Mouse (Mus musculus): ENCODE measurements around the gene Omt2a.
"Not testable (repeated sequence)": the region's sequence is repeated elsewhere in the genome, so short reads cannot be mapped to it uniquely, and the experiment has no call there.

Gene Omt2a

GRCm38 (mm10) chr9:78314696-78315095 lies at the start of gene Omt2a:
Gene Omt2a, minus strand, starts transcription at chr9:78314796.
- in situ Hi-C loops (cut with MseI, MboI) = no loop called here

GRCm38 (mm10) chr9:78363374-78363773 lies 48.8 kb upstream of the Omt2a start:
- in situ Hi-C loops (cut with MseI, MboI) = no loop called here

DNA sequence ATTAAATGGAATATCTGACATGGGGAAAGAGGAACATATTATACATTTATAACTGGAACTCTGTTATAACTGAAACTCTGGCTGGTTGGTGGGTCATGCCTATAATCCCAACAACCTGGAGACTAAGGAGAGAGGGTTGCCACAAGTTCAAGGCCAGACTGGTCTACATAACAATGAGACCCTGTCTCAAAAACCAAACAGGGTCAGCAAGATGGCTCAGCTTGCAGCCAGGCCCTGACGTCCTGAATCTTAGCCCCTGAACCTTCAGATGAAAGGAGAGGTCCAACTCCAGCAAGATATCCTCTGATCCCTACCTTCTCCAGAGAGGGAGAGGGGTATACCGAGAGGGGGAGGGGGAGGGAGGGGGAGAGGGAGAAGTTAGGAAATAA lies 45.9 kb upstream of the Omt2a start:
- in situ Hi-C loops (cut with MseI, MboI) = no loop called here

DNA sequence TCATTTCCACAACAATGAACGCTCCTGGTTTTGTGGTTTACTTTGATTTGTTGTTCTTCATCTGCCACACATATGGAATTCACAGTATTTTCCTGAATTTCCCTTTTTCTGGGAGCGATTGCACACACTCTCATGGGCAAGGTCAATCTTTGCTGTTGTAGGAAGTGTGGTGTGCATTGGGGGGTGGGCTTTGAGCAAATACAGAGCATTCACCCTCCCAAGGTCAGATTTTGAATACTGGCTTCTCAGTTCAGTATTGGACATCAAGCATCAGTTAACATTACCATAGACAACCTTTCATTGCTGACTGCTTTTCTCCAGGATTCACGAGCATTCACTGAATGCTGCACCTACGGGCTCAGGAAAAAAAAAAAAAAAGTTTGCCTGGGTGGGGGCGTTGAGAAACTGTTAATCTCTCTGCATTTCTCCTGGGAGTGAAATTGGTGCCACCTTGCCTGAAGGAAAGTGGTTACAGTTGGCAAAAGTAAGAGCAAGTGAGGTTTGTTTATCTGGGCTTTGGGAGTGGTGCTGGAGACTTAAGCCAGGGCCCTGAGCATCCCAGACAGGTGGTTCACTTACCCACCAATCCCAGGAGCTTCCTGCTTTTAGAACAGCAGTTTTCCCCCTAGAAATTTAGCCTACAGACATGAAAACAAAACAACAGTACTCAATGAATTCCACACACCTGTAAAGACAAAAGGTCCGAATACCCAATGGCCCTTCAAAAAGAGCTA lies 45.3 kb upstream of the Omt2a start:
- in situ Hi-C loops (cut with MseI, MboI) = loop anchor here in 1 of 2 experiments (5.0 kb wide), 1 partner anchor 32 kb away; no protein-coding TSS in a partner anchor

GRCm38 (mm10) chr9:78358053-78358452 lies 43.5 kb upstream of the Omt2a start:
- in situ Hi-C loops (cut with MseI, MboI) = loop anchor here in 1 of 2 experiments (5.0 kb wide), 1 partner anchor 34 kb away; no protein-coding TSS in a partner anchor

DNA sequence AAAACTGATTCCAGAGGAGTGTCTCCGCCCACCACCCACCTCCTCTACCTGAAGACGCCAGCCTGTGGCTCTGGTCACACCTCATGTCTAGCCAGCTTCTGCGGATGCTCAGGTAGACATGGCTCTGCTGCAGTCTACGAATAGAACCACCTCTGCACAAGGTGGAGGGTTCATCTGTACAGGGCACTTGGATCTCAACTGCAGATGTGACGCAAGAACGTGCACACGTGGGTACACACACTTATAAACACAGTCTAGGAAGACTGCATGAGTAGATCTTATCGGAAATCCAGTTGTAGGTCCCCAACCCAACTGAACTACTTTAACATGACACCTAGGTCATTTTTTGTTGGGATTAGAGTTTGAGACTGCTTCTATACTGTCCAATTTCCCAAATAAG lies 41.0 kb upstream of the Omt2a start, which contains the start of gene Gsta2:
Gene Gsta2 (minus strand): TSS at position 178 of the 400 bp plus-strand sequence.
- in situ Hi-C loops (cut with MseI, MboI) = loop anchor here in 1 of 2 experiments (5.0 kb wide), 1 partner anchor 37 kb away; no protein-coding TSS in a partner anchor

- in situ Hi-C loops (cut with MseI, MboI) = loop anchor here in 1 of 2 experiments (5.0 kb wide), 1 partner anchor 37 kb away; no protein-coding TSS in a partner anchor
These were observed 40.3 kb upstream of the Omt2a start for GRCm38 (mm10) chr9:78354665-78355578.

- in situ Hi-C loops (cut with MseI, MboI) = no loop called here
These were observed 37.1 kb upstream of the Omt2a start for GRCm38 (mm10) chr9:78351504-78352220.

GRCm38 (mm10) chr9:78350007-78350406 lies 35.4 kb upstream of the Omt2a start:
- in situ Hi-C loops (cut with MseI, MboI) = not testable (repeated sequence)

- in situ Hi-C loops (cut with MseI, MboI) = not testable (repeated sequence)
These were observed 34.5 kb upstream of the Omt2a start for GRCm38 (mm10) chr9:78349141-78349540.

DNA sequence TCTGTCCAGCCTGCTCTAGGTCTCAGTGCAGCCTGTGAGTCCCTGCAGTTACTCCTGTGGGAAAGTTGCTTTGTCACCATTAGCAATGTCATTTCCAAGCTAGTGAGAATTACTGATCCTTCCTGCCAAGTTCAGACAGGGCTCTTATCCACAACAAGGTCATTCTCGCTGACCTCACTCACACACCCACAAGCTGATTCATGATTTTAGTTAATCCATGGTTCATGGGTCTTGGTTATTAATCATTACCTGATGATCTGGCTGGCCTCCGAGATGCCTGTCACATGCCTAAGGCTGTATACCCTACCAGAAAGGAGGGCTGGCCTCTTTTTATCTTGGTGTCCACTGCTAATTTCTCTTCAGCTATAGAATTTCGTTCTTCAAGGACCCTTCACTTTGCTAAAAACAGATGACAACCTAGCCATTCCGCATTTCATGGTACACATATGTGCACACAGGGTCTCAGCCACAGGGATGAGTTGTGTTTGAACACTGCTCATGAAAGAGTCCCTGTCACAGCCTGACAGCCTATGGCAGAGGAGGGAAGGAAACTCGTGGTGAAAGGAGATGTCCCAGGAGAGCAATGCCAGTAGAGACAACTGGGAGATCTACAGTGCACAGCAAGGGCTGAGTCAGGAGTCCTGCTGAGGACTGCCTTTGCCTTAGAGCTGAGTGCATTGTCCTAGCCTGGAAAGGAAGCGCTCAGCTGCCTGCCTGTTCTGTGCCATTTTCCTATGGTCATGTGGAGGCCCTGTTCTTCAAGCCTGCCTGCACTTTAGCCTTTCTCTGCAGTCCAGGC lies 33.8 kb upstream of the Omt2a start:
- in situ Hi-C loops (cut with MseI, MboI) = not testable (repeated sequence)

GRCm38 (mm10) chr9:78347004-78347403 lies 32.4 kb upstream of the Omt2a start:
- in situ Hi-C loops (cut with MseI, MboI) = no loop called here

DNA sequence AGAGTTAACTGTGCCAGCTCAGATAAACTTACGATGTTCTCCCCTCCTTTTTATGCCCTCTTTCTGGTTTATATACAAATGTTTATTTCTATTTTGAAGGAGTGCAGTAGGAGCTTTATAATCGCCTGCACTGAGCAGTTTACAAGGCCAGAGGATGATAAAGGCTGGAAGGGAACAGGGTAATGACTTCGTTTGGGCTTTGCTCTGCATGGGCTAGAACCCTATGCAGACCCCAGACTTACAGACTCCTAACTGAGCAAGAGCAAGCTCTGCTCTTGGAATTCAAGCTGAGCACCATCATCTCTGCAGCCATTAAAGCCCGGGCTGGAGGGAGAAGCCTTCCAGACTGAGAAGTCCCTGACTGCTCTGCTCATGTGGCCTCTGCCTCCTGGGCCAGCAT lies 30.6 kb upstream of the Omt2a start:
- in situ Hi-C loops (cut with MseI, MboI) = not testable (repeated sequence)

DNA sequence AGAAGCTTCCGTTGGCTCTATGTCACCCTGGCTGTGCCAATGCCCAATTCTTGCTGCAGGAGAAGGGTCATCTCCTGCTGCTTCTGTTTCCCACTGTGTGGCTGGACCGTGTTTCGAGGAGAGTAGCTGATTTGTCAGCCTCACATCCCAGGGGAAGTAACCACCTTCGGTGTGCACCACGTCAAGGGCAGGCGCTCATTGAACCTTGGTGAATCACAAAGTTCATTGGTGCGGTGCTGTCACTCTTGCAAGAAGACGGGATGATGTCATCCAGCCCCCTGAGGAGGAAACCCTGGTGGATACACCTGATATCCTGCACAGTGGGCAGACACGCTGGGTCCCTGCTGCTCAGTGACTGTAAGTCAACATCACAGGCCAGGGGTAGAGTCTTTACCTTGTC lies 28.5 kb upstream of the Omt2a start:
- in situ Hi-C loops (cut with MseI, MboI) = not testable (repeated sequence)

- in situ Hi-C loops (cut with MseI, MboI) = not testable (repeated sequence)
These were observed 27.9 kb upstream of the Omt2a start for GRCm38 (mm10) chr9:78342494-78342893.

DNA sequence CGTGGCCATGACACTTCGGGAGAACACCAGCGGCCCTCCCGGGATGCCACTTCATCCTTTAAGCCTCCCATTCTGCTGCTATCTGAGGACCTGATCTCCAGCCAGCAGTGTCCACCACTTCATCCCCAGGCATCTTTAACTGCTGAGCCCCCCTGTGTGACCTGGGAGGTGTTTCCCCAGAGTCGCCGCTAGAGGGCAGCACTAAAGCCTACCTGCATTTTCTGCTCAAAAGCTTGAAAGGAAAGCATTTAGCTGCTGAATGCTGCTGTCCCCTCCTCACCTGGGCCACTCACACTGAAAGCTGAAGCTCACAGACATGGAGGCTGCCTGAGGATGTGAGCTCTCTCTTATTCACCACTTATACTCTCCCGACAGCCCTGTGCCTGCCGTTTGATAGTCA lies 25.7 kb upstream of the Omt2a start:
- in situ Hi-C loops (cut with MseI, MboI) = not testable (repeated sequence)

DNA sequence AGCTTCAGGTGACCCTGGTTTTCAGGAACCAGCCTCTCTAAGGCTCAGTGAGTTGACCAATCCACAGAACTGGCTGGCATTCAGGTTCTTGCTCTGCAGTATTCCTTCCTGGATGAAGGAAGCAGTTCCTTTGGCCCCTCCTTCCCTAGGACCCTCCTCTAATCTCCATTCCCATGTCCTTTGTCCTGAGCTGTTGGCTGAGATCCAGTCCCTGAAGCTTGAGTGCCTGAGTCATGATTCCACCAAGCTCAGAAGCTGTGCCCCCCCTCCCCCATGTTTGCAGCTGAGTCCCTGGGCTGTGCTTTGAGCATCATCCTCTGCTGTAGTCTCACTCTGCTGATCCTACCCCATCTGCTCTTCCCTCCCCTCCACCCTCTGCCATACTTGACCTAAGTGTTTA lies 22.5 kb upstream of the Omt2a start:
- in situ Hi-C loops (cut with MseI, MboI) = not testable (repeated sequence)

- in situ Hi-C loops (cut with MseI, MboI) = not testable (repeated sequence)
These were observed 12.7 kb upstream of the Omt2a start, which contains the start of gene Omt2b for GRCm38 (mm10) chr9:78327289-78327688. Gene Omt2b, plus strand, starts transcription at chr9:78327589.

GRCm38 (mm10) chr9:78319499-78319898 lies 4.9 kb upstream of the Omt2a start:
- in situ Hi-C loops (cut with MseI, MboI) = no loop called here

DNA sequence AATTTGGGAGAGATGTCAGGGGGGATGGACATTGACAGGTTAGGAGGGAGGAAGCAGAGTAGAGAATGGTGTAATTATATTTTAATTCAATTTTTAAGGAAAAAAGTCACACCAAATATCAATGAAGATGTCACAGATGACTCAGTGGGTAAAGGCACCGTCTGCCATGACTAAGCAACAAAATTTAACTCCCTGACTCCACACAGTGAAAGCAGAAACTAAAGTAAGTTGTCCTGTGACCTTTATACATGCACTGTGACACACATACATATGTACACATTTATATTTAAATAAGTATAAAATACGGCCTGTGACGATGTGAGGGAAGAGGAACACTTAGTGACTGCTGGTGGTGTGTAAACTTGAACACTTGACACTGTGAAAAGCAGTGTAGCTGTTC lies 6.5 kb downstream of the Omt2a start:
- in situ Hi-C loops (cut with MseI, MboI) = not testable (repeated sequence)

GRCm38 (mm10) chr9:78299143-78299542 lies 15.5 kb downstream of the Omt2a start:
- in situ Hi-C loops (cut with MseI, MboI) = not testable (repeated sequence)
